Mouse (Mus musculus) lung, adult 2 months (tissue): ENCODE data around the gene Kifc3.

Source experiments
- CTCF ChIP-seq: fragments of 200-500 bp; IDR thresholded peaks from 2 replicates; pipeline ENCODE4 v1.5.1; 2011; ENCODE audit warnings: mild to moderate bottlenecking, low read length, control low read depth; ENCODE audit not compliant: insufficient read depth
- POLR2A ChIP-seq: fragments of 200-500 bp; IDR thresholded peaks from 2 replicates; pipeline ENCODE4 v1.6.1; 2011; ENCODE audit warnings: low read depth, mild to moderate bottlenecking, control low read depth, low read length, borderline replicate concordance; ENCODE audit errors: extremely low read depth

DNA sequence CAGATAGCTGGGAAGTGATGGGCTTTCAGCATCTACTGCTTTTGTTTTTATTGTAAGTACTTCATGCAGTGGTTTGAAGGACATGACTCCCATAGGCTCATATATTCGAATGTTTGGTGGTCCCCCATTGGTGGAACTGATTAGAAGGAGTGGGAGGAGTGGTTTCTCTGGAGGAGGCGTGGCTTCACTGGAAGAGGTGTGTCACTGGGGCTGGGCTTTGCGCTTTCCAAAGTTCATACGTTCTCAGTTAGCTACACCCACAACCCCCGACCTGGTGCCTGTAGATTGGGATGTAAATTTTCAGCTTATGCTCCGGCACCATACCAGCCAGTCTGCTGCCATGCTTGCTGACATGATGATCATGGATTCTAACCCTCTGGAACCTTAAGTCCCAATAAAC, 148.2 kb downstream of the Kifc3 start:
- no peak for TF ChIP-seq POLR2A
- TF ChIP-seq CTCF, result no peak
